Mouse (Mus musculus): ENCODE measurements at regions not wholly inside any gene's neighbourhood (a gene's known extent, or its start where the extent isn't known, plus 50 kb on each side); places are given as distances from the start of the nearest gene placed in this dataset.

- no peak for DNase-seq (ENCODE audit: low read depth, low spot score)
- TF ChIP-seq MAFK (IDR thresholded peaks at IDR 0.05; ENCODE audit: borderline replicate concordance, low read depth, low read length) (no peak), BHLHE40 (IDR thresholded peaks at IDR 0.05; ENCODE audit: borderline replicate concordance, low read depth, low read length) (no peak), TBP (IDR thresholded peaks at IDR 0.05; ENCODE audit: low read depth, low read length) (no peak), SIN3A (IDR thresholded peaks at IDR 0.05; ENCODE audit: low read length) (no peak)
- H3K36me3 ChIP-seq (ENCODE audit: control insufficient read depth in 1 of 2, insufficient read depth in 2 of 2, low read length in 2 of 2), result no peaks in the 10 kb centered on the region
Observed at GRCm38 (mm10) chr11:64579826-64580225, 143.4 kb upstream of the F930015N05Rik start.

GRCm38 (mm10) chr11:64586056-64586455, 149.6 kb upstream of the F930015N05Rik start:
- Histone ChIP-seq H3K27me3 (ENCODE audit: control insufficient read depth in 1 of 2, insufficient read depth in 2 of 2, low read length in 2 of 2) (peaks cover 0 to 2% of the 10 kb centered on the region in 2 experiments; a peak in 2 of 4 replicates), H3K79me2 (ENCODE audit: control insufficient read depth, insufficient read depth, low read length, poor library complexity) (no peaks in the 10 kb centered on the region), H3K36me3 (ENCODE audit: control insufficient read depth in 1 of 2, insufficient read depth in 2 of 2, low read length in 2 of 2) (no peaks in the 10 kb centered on the region), H3K9ac (ENCODE audit: control insufficient read depth, low read depth, low read length, poor library complexity, severe bottlenecking) (no peak overlapping the region), H3K9me3 (replicated peaks; ENCODE audit: insufficient read depth, low read length) (no peaks in the 10 kb centered on the region), H3K27ac (ENCODE audit: control insufficient read depth, low read depth, low read length) (no peak overlapping the region), H3K4me3 (ENCODE audit: control insufficient read depth in 1 of 2, insufficient read depth in 1 of 2, low read depth in 2 of 2, low read length in 2 of 2) (no peak overlapping the region), H3K4me1 (ENCODE audit: control insufficient read depth in 1 of 2, insufficient read depth in 2 of 2, low read length in 2 of 2) (no peaks in the 10 kb centered on the region)
- DNase-seq (ENCODE audit: low read depth, low spot score), result no peak
- TF ChIP-seq CTCF (IDR thresholded peaks at IDR 0.05 in 2 of 3, conservative IDR thresholded peaks at IDR 0.05 in 1 of 3; ENCODE audit: control insufficient read depth in 1 of 3, insufficient read depth in 1 of 3, low read depth in 2 of 3, low read length in 3 of 3, poor library complexity in 1 of 3, severe bottlenecking in 1 of 3) (no peak), UBTF (IDR thresholded peaks at IDR 0.05; ENCODE audit: borderline replicate concordance, insufficient read depth, low read depth, low read length) (no peak), NRF1 (IDR thresholded peaks at IDR 0.05; ENCODE audit: insufficient read depth, low read depth, low read length, poor library complexity, severe bottlenecking) (no peak), MXI1 (IDR thresholded peaks at IDR 0.05; ENCODE audit: low read depth, low read length) (no peak), GATA1 (IDR thresholded peaks at IDR 0.05; ENCODE audit: low read depth, low read length) (no peak), CHD1 (IDR thresholded peaks at IDR 0.05; ENCODE audit: low read depth, low read length) (no peak), MYB (IDR thresholded peaks at IDR 0.05; ENCODE audit: low read depth, low read length) (no peak), ELF1 (IDR thresholded peaks at IDR 0.05; ENCODE audit: low read depth, low read length) (no peak), MAFK (IDR thresholded peaks at IDR 0.05; ENCODE audit: borderline replicate concordance, low read depth, low read length) (no peak), GABPA (IDR thresholded peaks at IDR 0.05; ENCODE audit: low read depth, low read length) (no peak), ZC3H11A (IDR thresholded peaks at IDR 0.05; ENCODE audit: low read depth, low read length) (no peak), POLR2AphosphoS2 (IDR thresholded peaks at IDR 0.05; ENCODE audit: low read length) (no peak), SMC3 (IDR thresholded peaks at IDR 0.05; ENCODE audit: low read depth, low read length) (no peak), KAT2A (conservative IDR thresholded peaks at IDR 0.05; ENCODE audit: low read depth, low read length) (no peak)

More at GRCm38 (mm10) chr11:64579826-64580225, 143.4 kb upstream of the F930015N05Rik start:
- Histone ChIP-seq H3K79me2 (ENCODE audit: control insufficient read depth, insufficient read depth, low read length, poor library complexity) (no peaks in the 10 kb centered on the region), H3K27ac (ENCODE audit: control insufficient read depth, low read depth, low read length) (no peak overlapping the region), H3K4me1 (ENCODE audit: control insufficient read depth in 1 of 2, insufficient read depth in 2 of 2, low read length in 2 of 2) (no peaks in the 10 kb centered on the region), H3K27me3 (ENCODE audit: control insufficient read depth in 1 of 2, insufficient read depth in 2 of 2, low read length in 2 of 2) (0 out of 4 replicates have a peak, but pooled peaks cover 0 to 1% of the 10 kb centered on the region in 2 experiments), H3K9me3 (replicated peaks; ENCODE audit: insufficient read depth, low read length) (no peaks in the 10 kb centered on the region), H3K4me3 (ENCODE audit: control insufficient read depth in 1 of 2, insufficient read depth in 1 of 2, low read depth in 2 of 2, low read length in 2 of 2) (no peak overlapping the region), H3K9ac (ENCODE audit: control insufficient read depth, low read depth, low read length, poor library complexity, severe bottlenecking) (no peak overlapping the region)

Measured in MEL (cell line).